Mouse (Mus musculus): ENCODE measurements at regions not wholly inside any gene's neighbourhood (a gene's known extent, or its start where the extent isn't known, plus 50 kb on each side); places are given as distances from the start of the nearest gene placed in this dataset.

GRCm38 (mm10) chr4:127635262-127635661 is 277.3 kb upstream of the Gjb5 start:
- DNase-seq: no peak

GRCm38 (mm10) chr4:127619870-127620269 is 261.9 kb upstream of the Gjb5 start:
- no peak for DNase-seq

GRCm38 (mm10) chr4:127612761-127613160 is 254.8 kb upstream of the Gjb5 start:
- peak; percentile 4 to 5 for DNase-seq

GRCm38 (mm10) chr4:127600919-127601318 is 242.9 kb upstream of the Gjb5 start:
- DNase-seq: no peak

- DNase-seq: no peak
Observed at GRCm38 (mm10) chr4:127598610-127599009, 240.6 kb upstream of the Gjb5 start.

- DNase-seq: no peak
Observed at GRCm38 (mm10) chr4:127594081-127594480, 236.1 kb upstream of the Gjb5 start.

- DNase-seq: no peak
Observed at GRCm38 (mm10) chr4:127591540-127591939, 233.6 kb upstream of the Gjb5 start.

- no peak for DNase-seq
Observed at GRCm38 (mm10) chr4:127586822-127587221, 228.8 kb upstream of the Gjb5 start.

GRCm38 (mm10) chr4:127576521-127576920 is 218.5 kb upstream of the Gjb5 start:
- no peak for DNase-seq

- DNase-seq: no peak
Observed at GRCm38 (mm10) chr4:127562602-127563001, 204.6 kb upstream of the Gjb5 start.

- no peak for DNase-seq
Observed at GRCm38 (mm10) chr4:127558572-127558971, 200.6 kb upstream of the Gjb5 start.

GRCm38 (mm10) chr4:127552456-127553225 is 194.7 kb upstream of the Gjb5 start:
- no peak for DNase-seq

GRCm38 (mm10) chr4:127549581-127549980 is 191.6 kb upstream of the Gjb5 start:
- DNase-seq: no peak

GRCm38 (mm10) chr4:127549018-127549417 is 191.0 kb upstream of the Gjb5 start:
- DNase-seq: no peak

- DNase-seq: no peak
Observed at GRCm38 (mm10) chr4:127545106-127545505, 187.1 kb upstream of the Gjb5 start.

GRCm38 (mm10) chr4:127543276-127543675 is 185.3 kb upstream of the Gjb5 start:
- DNase-seq: no peak

- no peak for DNase-seq
Observed at GRCm38 (mm10) chr4:127542771-127543170, 184.8 kb upstream of the Gjb5 start.

GRCm38 (mm10) chr4:127536952-127537351 is 179.0 kb upstream of the Gjb5 start:
- no peak for DNase-seq

- DNase-seq: peak; percentile 1 to 5
Observed at GRCm38 (mm10) chr4:127535630-127536029, 177.6 kb upstream of the Gjb5 start.

GRCm38 (mm10) chr4:127534411-127534810 is 176.4 kb upstream of the Gjb5 start:
- no peak for DNase-seq

GRCm38 (mm10) chr4:127533726-127534125 is 175.7 kb upstream of the Gjb5 start:
- DNase-seq: no peak

- DNase-seq: no peak
Observed at GRCm38 (mm10) chr4:127530779-127531178, 172.8 kb upstream of the Gjb5 start.

GRCm38 (mm10) chr4:127522151-127522550 is 164.2 kb upstream of the Gjb5 start:
- DNase-seq: no peak

GRCm38 (mm10) chr4:127517978-127518377 is 160.0 kb upstream of the Gjb5 start:
- peak; percentile 9 for DNase-seq

GRCm38 (mm10) chr4:127517539-127517938 is 159.6 kb upstream of the Gjb5 start:
- DNase-seq: no peak
